Comparison of ENCODE assay signal across 9 mouse cellular contexts in genomic region chr4:136970939-136971338, GRCm38 (mm10). TPM values are rescaled to one million over a fixed set of nuclear protein-coding genes. Genes with fewer than 3 reads are reported as not detected.
DNase-seq lines count a peak whose midpoint lies in the region; ATAC-seq and TF ChIP-seq lines count a peak whose summit lies in the region.
"Had no signal": no experiment of that assay in that cellular context is flagged by ENCODE, and none has a peak within 500 bp of the region (broad histone marks: within the 10 kb centered on the region; RNA-seq: fewer than 3 reads in every experiment).

No protein-coding gene starts in this region.

- H3K9ac ChIP-seq in liver, embryonic 11.5 days (ENCODE audit: low read depth, low read length), result no peak overlapping the region
- H3K9ac ChIP-seq in liver, postnatal 0 days (replicated peaks), result no peak overlapping the region
- H3K9ac ChIP-seq: neural tube, embryonic 13.5 days had no signal

- peak; percentile 54 for DNase-seq in cerebellum, adult 9-10 months
- no peak for DNase-seq in cerebellum, adult 11-12 months
- DNase-seq in liver (peak; percentile 42), R1 (ENCODE audit: low read depth, low spot score) (peak; percentile 57)
- no peak for DNase-seq in liver, embryonic 11.5 days (ENCODE audit: low spot score)
- peak; percentile 68 for DNase-seq in embryo, embryonic 9.5 days (ENCODE audit: extremely low spot score)
- peak; percentile 60 for DNase-seq in liver, postnatal 0 days
- DNase-seq in thymus, postnatal 36 days, result peak; percentile 10 to 21

- ATAC-seq in liver, embryonic 11.5 days (replicated peaks; ENCODE audit: low FRiP score), result no peak
- 0 out of 2 replicates have a peak, but pooled peaks have one; percentile 21 for ATAC-seq in liver, postnatal 0 days

- no peak overlapping the region for H3K27ac ChIP-seq in liver, embryonic 11.5 days (ENCODE audit: low read depth, low read length)
- no peak overlapping the region for H3K27ac ChIP-seq in liver, postnatal 0 days (ENCODE audit: low read depth)
- H3K27ac ChIP-seq: neural tube, embryonic 13.5 days had no signal

- H3K27me3 ChIP-seq in liver, embryonic 11.5 days (replicated peaks; ENCODE audit: control insufficient read depth, insufficient read depth, low read length), result peaks cover 37% of the 10 kb centered on the region
- peaks cover 26% of the 10 kb centered on the region; the same call in 1 of the 2 replicates for H3K27me3 ChIP-seq in liver, postnatal 0 days (ENCODE audit: insufficient read depth, low read length)

- 9% methylated on average over 6 of the region's 6 CpGs for WGBS in liver, embryonic 11.5 days
- WGBS in liver, postnatal 0 days (ENCODE audit: insufficient replicate concordance), result 7% methylated on average over 6 of the region's 6 CpGs

- no peak overlapping the region for H3K4me2 ChIP-seq in liver, embryonic 11.5 days
- H3K4me2 ChIP-seq in liver, postnatal 0 days (ENCODE audit: low read depth, low read length), result no peak overlapping the region
- H3K4me2 ChIP-seq: neural tube, embryonic 13.5 days had no signal

- no peak for TF ChIP-seq EP300 in liver, postnatal 0 days (IDR thresholded peaks at IDR 0.05; ENCODE audit: low read depth)

- H3K4me3 ChIP-seq in liver, embryonic 11.5 days (ENCODE audit: low read depth, low read length), result no peak overlapping the region
- no peak overlapping the region for H3K4me3 ChIP-seq in liver, postnatal 0 days (ENCODE audit: low read depth, low read length)
- H3K4me3 ChIP-seq: neural tube, embryonic 13.5 days had no signal

- H3K9me3 ChIP-seq in liver, embryonic 11.5 days (ENCODE audit: control insufficient read depth, low read length), result no peaks in the 10 kb centered on the region
- no peaks in the 10 kb centered on the region for H3K9me3 ChIP-seq in liver, postnatal 0 days (ENCODE audit: low read length)
- H3K9me3 ChIP-seq: neural tube, embryonic 13.5 days had no signal

- H3K36me3 ChIP-seq in liver, embryonic 11.5 days (ENCODE audit: control insufficient read depth, insufficient read depth, low read length), result no peaks in the 10 kb centered on the region
- H3K36me3 ChIP-seq in liver, postnatal 0 days (replicated peaks; ENCODE audit: insufficient read depth, low read length), result no peaks in the 10 kb centered on the region
- H3K36me3 ChIP-seq: neural tube, embryonic 13.5 days had no signal

- H3K4me1 ChIP-seq in liver, embryonic 11.5 days (replicated peaks; ENCODE audit: control insufficient read depth, insufficient read depth, low read length), result no peaks in the 10 kb centered on the region; the same call in 1 of the 2 replicates
- H3K4me1 ChIP-seq in liver, postnatal 0 days (ENCODE audit: insufficient read depth), result no peaks in the 10 kb centered on the region

- TF ChIP-seq CTCF in liver, postnatal 0 days (IDR thresholded peaks at IDR 0.05; ENCODE audit: low read depth), result peak; percentile 71

RNA-seq across cellular contexts. Expression of gene Epha8, which starts 14.3 kb away (rescaled TPM):
- 0.21 and 0.22 TPM in 2 replicates for polyA plus RNA-seq in liver, embryonic 11.5 days (2014; fragmentation: Nextera tagmentation; extraction: Ambion mirVana)
- 0.11 TPM in 2 replicates for polyA plus RNA-seq in liver, postnatal 0 days (2015; fragmentation: Nextera tagmentation; extraction: Ambion mirVana)

Comparison
In these comparisons a context has a peak if more than half of its experiments do, and no peak if none do; other contexts are left out.
1. DNase-seq: peak in cerebellum, adult 9-10 months (single experiment), liver (single experiment), R1 (single experiment), embryo, embryonic 9.5 days (single experiment), liver, postnatal 0 days (single experiment) and thymus, postnatal 36 days (2 of 2); none in cerebellum, adult 11-12 months (single experiment) and liver, embryonic 11.5 days (single experiment).